Mouse (Mus musculus) liver, embryonic 16.5 days (tissue): ENCODE data around the gene Fbrsl1. TPM values are rescaled to one million over a fixed set of nuclear protein-coding genes. Genes with fewer than 3 reads are reported as not detected.
"Not testable (repeated sequence)": the region's sequence is repeated elsewhere in the genome, so short reads cannot be mapped to it uniquely, and the experiment has no call there.

Source experiments
- ATAC-seq: fragments of 200-750 bp; cut with Nextera tagmentation; 2 replicates; pipeline ENCODE4 v1.8.0; 2017; ENCODE audit warnings: low read depth, mild to moderate bottlenecking, moderate number of reproducible peaks, moderate library complexity
- H3K27ac ChIP-seq: fragments of 300-500 bp; sonication (generic); 2 replicates; pipeline ENCODE4 v1.5.1; 2014; ENCODE audit warnings: mild to moderate bottlenecking, low read length
- H3K27me3 ChIP-seq: fragments of 300-500 bp; sonication (generic); 2 replicates; pipeline ENCODE4 v1.6.1; 2014; ENCODE audit warnings: low read depth, low read length, mixed read lengths; ENCODE audit not compliant: control insufficient read depth, insufficient read depth
- H3K36me3 ChIP-seq: fragments of 300-500 bp; sonication (generic); 2 replicates; pipeline ENCODE4 v1.6.1; 2014; ENCODE audit warnings: mild to moderate bottlenecking; ENCODE audit not compliant: control insufficient read depth, insufficient read depth
- H3K4me1 ChIP-seq: fragments of 300-500 bp; sonication (generic); 2 replicates; pipeline ENCODE4 v1.6.1; 2014; ENCODE audit warnings: low read depth, low read length, mixed read lengths; ENCODE audit not compliant: control insufficient read depth
- H3K4me2 ChIP-seq: fragments of 300-500 bp; sonication (generic); 2 replicates; pipeline ENCODE4 v1.6.1; 2014; ENCODE audit warnings: low read depth, low read length, mixed read lengths
- H3K4me3 ChIP-seq: fragments of 300-500 bp; sonication (generic); 2 replicates; pipeline ENCODE4 v1.5.1; 2014; ENCODE audit warnings: low read depth, mild to moderate bottlenecking, low read length
- H3K9ac ChIP-seq: fragments of 300-500 bp; sonication (generic); 2 replicates; pipeline ENCODE4 v1.6.1; 2014; ENCODE audit warnings: low read depth, low read length
- H3K9me3 ChIP-seq: fragments of 300-500 bp; sonication (generic); replicated peaks from 2 replicates; pipeline ENCODE4 v1.6.1; 2016; ENCODE audit warnings: low read length; ENCODE audit not compliant: control insufficient read depth
- WGBS: fragments of 180-500 bp; shearing (Covaris S2); extraction: QIAGEN DNeasy Blood & Tissue Kit; methylation state at CpG from one replicate; pipeline ENCODE4 v1.1.7; 2014; ENCODE audit not compliant: insufficient replicate concordance; 5-methylcytosine and 5-hydroxymethylcytosine counted together
- polyA plus RNA-seq: library from polyadenylated mRNA; unstranded; fragments of >200 nt; fragmentation: Nextera tagmentation; extraction: Ambion mirVana; gene quantifications from 2 replicates; pipeline ENCODE4 v1.2.1, GENCODE M21; 2015

Fbrsl1 gene
- polyA plus RNA-seq, 1 experiment from 2014 or later, result 2.2 TPM

DNA sequence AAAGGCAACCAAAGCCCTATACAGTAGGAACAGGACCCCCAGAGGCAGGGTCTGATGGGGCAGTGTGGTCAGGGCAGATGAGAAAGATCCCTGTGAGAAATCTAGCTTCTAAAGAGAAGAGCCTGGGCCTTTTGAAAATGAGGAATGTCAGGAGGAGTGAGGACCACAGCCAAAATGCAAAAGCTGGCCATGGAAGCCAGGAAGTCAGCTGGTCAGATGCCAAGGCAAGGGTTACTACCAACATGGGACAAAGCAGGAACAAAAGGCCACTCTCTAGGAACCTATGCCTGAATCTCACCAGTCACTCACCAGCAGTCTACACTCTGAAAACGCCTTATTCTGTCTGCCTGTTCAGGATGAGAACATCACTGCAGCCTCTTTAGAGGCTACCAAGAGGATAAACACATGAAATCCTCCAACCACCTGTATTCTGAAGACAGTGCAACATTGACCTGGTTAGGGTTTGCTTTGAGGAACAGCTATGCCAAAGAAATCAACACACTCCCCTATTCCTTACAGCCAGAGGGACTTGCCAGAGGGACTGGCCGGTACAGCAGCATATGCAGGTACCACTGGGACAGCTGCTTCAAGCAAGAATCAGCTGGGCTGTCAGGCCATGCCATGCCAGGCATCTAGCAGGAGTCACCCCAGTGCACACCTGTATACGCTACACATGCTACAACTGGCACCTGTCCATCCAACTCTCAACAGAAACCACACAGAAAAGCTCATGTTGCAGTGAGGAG, 8.6 kb downstream of the Fbrsl1 start:
- Histone ChIP-seq H3K4me1 (peaks cover 5% of the 10 kb centered on the region; the same call in 1 of the 2 replicates), H3K36me3 (no peaks in the 10 kb centered on the region), H3K4me3 (no peak overlapping the region), H3K9ac (no peak overlapping the region), H3K27me3 (no peaks in the 10 kb centered on the region), H3K27ac (no peak overlapping the region), H3K4me2 (no peak overlapping the region), H3K9me3 (no peaks in the 10 kb centered on the region)
- 74% methylated on average over 3 of the region's 3 CpGs for WGBS
- no peak for ATAC-seq

DNA sequence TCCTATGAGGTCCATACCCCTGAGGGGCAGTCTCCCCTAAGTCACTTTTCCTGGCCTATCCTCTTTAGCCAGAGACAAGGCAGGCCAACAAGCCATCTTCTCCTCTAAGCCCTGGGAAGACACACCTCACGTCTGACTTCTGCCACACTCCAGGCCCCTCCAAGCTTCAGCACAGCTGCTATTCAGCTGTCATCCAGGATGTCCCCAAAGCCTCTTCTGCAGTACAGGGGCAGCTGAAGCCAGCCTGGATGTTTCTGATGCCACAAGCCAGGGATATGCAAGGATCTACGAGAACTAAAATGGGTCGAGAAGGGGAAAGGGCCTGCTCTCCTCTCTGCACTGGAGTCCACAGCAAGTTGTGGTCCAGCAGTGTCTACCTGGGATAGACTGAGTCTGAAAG, 9.7 kb downstream of the Fbrsl1 start:
- H3K27ac ChIP-seq, result no peak overlapping the region
- H3K9me3 ChIP-seq, result no peaks in the 10 kb centered on the region
- no peaks in the 10 kb centered on the region for H3K27me3 ChIP-seq
- 67% methylated on average over 3 of the region's 3 CpGs for WGBS
- no peak overlapping the region for H3K4me3 ChIP-seq
- H3K4me1 ChIP-seq, result peaks cover 2% of the 10 kb centered on the region; the same call in 1 of the 2 replicates
- no peak overlapping the region for H3K9ac ChIP-seq
- H3K4me2 ChIP-seq, result no peak overlapping the region
- ATAC-seq, result no peak
- no peaks in the 10 kb centered on the region for H3K36me3 ChIP-seq

DNA sequence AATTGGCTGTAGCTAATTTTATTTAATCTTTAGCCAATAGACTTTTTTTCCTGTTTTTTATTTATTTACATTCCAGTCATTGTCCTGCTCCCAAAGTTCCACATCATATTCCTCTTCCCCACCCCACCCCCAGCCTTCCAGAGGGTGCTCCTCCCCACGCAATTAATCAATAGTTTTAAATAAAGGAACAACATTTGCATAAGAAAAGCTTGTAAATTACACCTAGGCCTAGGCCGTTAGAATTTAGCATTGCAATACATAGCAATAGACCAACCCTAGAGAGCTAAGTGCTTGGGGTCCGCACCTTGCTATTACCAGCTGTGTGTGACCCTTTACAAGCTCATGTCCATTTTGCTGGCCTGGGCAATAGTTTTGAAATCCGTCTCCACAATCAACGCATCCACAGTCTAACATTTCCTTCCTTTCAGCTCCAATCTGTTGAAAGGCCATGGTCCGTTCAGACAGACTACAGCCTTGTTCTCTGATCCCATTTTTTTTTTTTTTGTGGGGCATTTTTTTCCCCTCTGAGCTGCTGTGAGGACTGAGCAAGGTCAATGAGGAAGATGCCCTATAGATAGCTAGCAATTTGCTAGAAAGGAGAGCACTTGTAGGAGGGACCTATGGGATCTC, 10.6 kb downstream of the Fbrsl1 start:
- Histone ChIP-seq H3K4me2 (no peak overlapping the region), H3K36me3 (no peaks in the 10 kb centered on the region), H3K9ac (no peak overlapping the region), H3K4me3 (no peak overlapping the region), H3K4me1 (peaks cover 2% of the 10 kb centered on the region; the same call in 1 of the 2 replicates), H3K27ac (no peak overlapping the region), H3K9me3 (no peaks in the 10 kb centered on the region), H3K27me3 (no peaks in the 10 kb centered on the region)
- WGBS, result 68% methylated on average over 6 of the region's 6 CpGs
- ATAC-seq, result no peak

DNA sequence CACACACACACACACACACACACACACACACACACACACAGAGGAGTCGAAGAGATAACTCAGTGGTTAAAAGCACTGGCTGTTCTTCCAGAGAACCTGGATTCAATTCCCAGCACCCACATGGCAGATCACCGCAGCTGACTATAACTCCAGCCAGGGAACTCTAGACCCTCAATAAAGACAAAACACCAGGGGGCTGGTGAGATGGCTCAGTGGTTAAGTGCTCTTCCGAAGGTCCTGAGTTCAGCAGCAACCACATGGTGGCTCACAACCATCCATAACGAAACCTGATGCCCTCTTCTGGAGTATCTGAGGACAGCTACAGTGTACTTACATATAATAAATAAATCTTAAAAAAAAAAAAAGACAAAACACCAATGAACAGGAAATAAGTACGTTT, 12.1 kb downstream of the Fbrsl1 start:
- ATAC-seq, H3K27me3 ChIP-seq, H3K27ac ChIP-seq, H3K9ac ChIP-seq, H3K4me3 ChIP-seq, H3K4me1 ChIP-seq, H3K9me3 ChIP-seq, H3K4me2 ChIP-seq: not testable (repeated sequence)
- 52% methylated on average over 5 of the region's 5 CpGs for WGBS
- peaks cover 10% of the 10 kb centered on the region for H3K36me3 ChIP-seq

DNA sequence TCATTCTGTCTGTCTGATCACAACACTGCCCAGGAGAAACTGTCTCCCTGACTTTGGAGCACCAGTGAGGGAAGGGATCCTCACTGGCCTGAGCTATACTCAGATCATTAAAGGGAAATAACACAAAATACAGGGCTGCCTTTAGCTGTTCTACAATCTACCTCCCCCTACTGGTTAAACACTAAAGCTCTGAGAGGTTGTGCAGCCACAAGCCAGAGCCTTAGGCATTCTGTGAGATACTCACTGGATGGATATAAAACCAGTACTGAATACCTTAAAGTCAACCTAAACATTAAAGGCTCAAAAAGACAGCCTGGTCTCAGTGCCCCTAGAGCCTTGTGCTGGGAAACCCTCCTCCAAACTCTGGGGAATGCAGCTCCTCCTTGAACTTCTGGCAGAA, 13.5 kb downstream of the Fbrsl1 start:
- H3K4me2 ChIP-seq, result no peak overlapping the region
- no peaks in the 10 kb centered on the region for H3K9me3 ChIP-seq
- peaks cover 2% of the 10 kb centered on the region; the same call in 1 of the 2 replicates for H3K4me1 ChIP-seq
- H3K9ac ChIP-seq, result no peak overlapping the region
- ATAC-seq, result no peak
- H3K27me3 ChIP-seq, result no peaks in the 10 kb centered on the region
- no peak overlapping the region for H3K27ac ChIP-seq
- peaks cover 11% of the 10 kb centered on the region for H3K36me3 ChIP-seq
- H3K4me3 ChIP-seq, result no peak overlapping the region

DNA sequence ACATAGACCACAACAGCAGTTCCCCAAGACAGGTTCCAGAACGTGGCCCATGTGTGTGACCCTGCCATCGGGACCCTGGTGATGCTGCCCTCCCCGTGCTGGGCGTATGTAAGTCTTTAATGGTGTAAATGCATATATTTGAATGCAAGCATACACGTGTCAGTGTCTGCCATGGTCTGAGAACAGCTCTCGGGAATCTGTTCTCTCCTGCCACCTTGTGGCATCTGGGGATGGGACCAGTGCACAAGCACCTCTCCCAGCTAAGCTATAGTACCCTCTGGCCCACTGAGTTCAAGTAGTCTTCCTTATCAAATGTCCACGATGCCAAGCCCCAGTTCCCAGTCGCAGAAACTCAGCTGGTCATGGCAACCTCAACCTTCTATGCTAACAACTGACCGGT, 19.3 kb downstream of the Fbrsl1 start:
- WGBS, result 33% methylated on average over 9 of the region's 9 CpGs
- no peaks in the 10 kb centered on the region for H3K9me3 ChIP-seq
- H3K4me1 ChIP-seq, result no peaks in the 10 kb centered on the region
- no peaks in the 10 kb centered on the region for H3K27me3 ChIP-seq
- no peak for ATAC-seq
- H3K4me2 ChIP-seq, result no peak overlapping the region
- peaks cover 11% of the 10 kb centered on the region for H3K36me3 ChIP-seq
- H3K9ac ChIP-seq, result no peak overlapping the region
- no peak overlapping the region for H3K27ac ChIP-seq
- no peak overlapping the region for H3K4me3 ChIP-seq

DNA sequence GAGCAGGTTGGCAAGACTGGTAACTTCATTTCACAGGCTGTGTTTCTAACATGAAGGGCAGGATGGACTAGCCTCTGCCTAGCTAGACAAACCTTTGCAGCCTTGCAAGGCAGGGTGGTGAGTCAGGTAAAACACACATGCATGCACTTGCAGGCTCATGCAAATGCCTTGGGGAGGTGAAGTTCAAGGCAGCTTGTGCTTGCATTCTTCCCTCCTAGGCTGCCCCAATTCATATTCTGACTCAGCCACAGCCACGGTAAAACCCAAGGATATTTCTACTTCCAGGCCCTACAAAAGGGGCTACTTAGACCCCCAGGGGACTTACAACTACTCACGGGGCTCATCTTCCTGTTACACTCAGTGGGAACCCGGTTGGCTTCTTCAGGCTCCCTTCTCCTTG, 20.0 kb downstream of the Fbrsl1 start:
- WGBS, result 68% methylated on average over 3 of the region's 3 CpGs

DNA sequence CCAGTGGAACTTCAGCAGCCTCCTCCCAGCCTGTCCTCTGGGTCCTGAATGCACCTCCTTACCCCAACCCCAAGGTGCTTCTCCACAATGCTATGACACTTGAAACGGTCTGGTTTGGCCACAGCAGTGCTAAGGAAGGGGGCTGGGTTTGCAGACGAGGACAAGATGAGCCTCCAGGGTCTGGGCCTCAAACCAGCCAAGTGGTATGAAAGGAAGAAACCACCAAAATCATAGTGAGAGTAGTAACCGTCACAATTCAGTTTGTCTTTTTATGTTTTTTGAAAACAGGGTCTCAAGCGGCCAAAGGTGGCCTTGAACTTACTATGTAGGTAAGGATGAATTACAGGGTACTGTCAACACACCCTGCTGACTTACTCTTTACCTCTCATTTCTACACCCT, 23.1 kb downstream of the Fbrsl1 start:
- 63% methylated on average over 4 of the region's 4 CpGs for WGBS
- Histone ChIP-seq H3K36me3 (no peaks in the 10 kb centered on the region), H3K27ac (no peak overlapping the region), H3K9ac (no peak overlapping the region), H3K4me3 (no peak overlapping the region), H3K4me2 (no peak overlapping the region), H3K27me3 (no peaks in the 10 kb centered on the region), H3K9me3 (no peaks in the 10 kb centered on the region), H3K4me1 (no peaks in the 10 kb centered on the region)
- ATAC-seq, result no peak

More for the DNA sequence above, 20.0 kb downstream of the Fbrsl1 start:
- Histone ChIP-seq H3K9ac (no peak overlapping the region), H3K36me3 (peaks cover 11% of the 10 kb centered on the region), H3K4me3 (no peak overlapping the region), H3K9me3 (no peaks in the 10 kb centered on the region), H3K4me2 (no peak overlapping the region), H3K27me3 (no peaks in the 10 kb centered on the region), H3K27ac (no peak overlapping the region), H3K4me1 (no peaks in the 10 kb centered on the region)
- ATAC-seq, result no peak

DNA sequence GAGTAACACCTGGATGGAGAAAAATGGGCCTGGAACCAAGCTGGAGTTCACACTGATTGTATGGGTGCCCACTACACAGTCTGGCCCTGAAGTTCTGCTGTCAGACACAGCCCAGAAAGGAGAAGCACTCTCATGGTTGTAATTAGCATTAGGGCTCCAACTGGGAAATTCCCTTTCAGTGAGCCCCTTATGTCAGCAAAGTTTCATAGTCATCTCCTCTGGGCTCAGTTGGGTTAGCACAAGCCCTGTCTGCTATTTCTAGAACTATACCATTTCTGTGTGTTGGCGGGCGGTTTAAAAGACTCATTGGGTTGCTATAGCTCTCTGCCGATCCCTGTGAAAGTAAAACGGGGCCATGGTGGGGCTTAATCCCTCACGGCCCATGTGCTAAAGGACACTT, 24.1 kb downstream of the Fbrsl1 start:
- 83% methylated on average over 5 of the region's 5 CpGs for WGBS
- Histone ChIP-seq H3K27ac (no peak overlapping the region), H3K27me3 (no peaks in the 10 kb centered on the region), H3K4me3 (no peak overlapping the region), H3K9ac (no peak overlapping the region), H3K4me1 (no peaks in the 10 kb centered on the region), H3K9me3 (no peaks in the 10 kb centered on the region), H3K4me2 (no peak overlapping the region), H3K36me3 (no peaks in the 10 kb centered on the region)
- 0 out of 2 replicates have a peak, but pooled peaks have one; percentile 27 for ATAC-seq
